Mouse (Mus musculus) CD4-positive, CD25-positive, alpha-beta regulatory T cell, adult 4 months (primary cell): ENCODE results near the gene C87436. TPM values are rescaled to one million over a fixed set of nuclear protein-coding genes. Genes with fewer than 3 reads are reported as not detected.

Source experiments
- ATAC-seq: one replicate; pipeline ENCODE4 v1.8.0; 2017
- polyA plus RNA-seq, 2 experiments: library from polyadenylated mRNA; unstranded; fragments of 100-300 nt; shearing (Covaris generic); gene quantifications; one replicate each; pipeline ENCODE4 v1.2.1; 2017

The C87436 gene
- 10 to 100 TPM; 41.0 to 43.8 TPM for polyA plus RNA-seq

DNA sequence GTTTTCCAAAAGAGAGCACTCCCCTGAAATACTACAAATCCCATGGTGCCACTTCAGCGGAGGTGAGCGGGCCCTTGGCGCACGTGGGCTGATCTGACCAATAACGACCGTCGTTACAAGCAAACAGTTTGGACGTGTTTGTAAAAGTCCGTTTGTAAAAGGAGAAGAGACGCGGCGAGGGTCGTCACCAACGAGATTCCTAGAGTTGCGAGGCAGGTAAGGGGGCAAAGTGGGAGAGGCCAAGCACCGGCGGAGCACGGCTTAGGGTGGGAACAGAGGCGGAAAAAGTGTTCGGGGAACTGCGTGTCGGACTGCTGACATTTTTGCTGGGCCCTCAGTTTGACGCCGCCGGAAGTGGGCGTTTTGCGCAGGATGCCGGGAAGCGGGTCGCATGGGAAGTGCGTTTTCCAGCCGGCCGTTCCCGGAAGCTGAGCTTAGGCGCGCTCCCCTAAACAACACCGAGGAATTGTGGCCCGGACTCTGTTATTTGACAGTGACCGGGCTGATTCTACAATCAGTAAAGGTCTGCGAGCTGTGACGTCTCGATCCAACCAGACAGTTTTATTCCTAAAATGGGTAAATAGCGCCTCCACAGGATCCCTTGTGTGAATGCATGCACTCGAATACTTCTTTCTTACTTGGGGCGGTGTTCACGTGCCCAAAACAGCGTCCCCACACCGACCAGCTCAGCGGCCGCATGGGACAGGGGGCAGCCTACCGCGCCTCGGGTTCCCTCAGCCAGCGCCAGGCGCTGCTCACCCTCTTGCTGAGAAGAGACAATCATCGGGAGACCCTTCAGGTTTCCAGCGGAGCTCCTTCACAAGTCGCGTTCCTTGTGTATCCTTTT is at the start of gene C87436:
C87436 (plus strand) TSS at position 103 of the 847 bp plus-strand sequence.
- peak; percentile 89 for ATAC-seq

DNA sequence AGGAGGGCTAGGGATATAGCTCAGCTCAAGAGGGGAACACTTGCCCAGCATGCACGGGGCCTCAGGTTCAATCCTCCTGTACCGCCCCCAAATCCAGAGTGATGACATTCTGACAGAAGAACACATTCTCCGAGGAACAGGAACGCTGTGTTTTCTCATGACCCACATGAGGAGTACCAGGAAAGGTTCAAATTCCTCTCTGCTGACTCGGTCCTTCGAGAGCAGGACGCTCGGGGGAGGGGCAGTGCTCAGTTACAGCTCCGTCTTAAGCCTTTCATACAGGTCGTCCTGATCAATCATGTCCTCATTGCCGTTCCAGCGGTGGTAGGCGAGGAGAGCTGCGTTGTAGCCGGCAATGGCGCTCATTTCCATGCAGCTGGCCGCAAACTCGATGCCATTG is 49.7 kb upstream of the C87436 start:
- ATAC-seq: no peak

DNA sequence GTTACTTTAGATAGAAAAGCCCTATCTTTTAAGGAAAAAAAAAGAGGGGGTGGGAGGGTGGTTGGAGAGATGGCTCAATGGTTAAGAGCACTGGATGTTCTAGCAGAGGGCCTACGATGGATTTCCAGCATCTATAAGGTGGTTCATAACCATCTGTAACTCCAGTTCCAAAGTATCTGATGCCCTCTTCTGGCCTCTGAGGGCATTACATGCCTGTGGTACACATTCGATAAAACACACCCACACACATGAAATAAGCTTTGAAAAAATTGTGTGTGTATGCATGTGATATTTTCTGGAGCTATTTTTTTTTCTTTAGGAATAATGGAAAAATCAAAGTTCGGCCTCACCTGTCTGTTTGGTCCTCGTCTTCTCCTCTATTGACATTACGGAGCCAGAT is 46.8 kb upstream of the C87436 start:
- no peak for ATAC-seq

DNA sequence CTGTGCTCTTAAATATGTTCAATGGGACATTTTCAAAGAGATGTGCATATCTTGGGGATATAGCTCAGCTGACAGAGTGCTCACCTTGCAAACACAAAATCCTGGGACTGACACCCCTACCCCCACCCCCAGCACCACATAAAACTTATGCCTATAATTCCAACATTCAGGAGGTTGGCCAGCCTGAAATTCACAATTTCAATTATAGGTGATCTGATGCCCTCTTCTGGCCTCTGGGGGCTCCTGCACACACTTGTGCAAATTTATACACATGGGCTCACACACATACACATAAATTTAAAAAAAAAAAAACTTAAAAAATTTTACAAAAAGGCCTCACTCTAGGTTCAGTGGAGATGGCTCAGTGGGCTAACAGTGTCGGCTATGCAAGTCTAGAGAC is 45.0 kb upstream of the C87436 start:
- ATAC-seq: no peak

DNA sequence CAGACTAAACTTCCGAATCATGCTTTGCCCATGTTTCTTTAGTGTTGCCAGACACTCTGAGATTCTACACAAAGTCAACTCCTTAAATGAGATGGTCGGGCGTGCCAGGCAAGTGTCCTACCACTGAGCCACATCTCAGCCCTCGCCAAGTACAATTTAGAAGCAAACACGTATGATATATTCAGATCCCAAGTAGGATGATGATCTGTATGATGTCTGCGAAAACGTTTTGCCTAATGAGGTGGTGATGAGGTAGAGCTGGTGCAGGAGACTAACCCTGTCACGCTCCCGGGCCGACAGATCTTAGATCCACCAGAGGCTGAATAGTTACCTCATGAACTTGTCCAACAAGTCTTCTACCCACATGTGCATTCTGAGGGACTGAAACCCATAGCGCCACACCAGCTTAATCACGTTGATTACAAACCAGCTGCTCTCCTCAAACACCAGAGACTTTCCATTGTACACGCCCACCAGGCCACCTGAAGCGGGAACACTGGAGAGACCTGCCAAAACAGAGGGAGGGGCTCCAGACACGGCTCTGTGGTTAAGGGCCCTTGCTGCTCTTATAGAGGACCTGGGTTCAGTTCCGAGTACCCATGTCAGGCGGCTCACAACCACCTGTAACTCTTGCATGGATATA is 44.0 kb upstream of the C87436 start:
- ATAC-seq: no peak

DNA sequence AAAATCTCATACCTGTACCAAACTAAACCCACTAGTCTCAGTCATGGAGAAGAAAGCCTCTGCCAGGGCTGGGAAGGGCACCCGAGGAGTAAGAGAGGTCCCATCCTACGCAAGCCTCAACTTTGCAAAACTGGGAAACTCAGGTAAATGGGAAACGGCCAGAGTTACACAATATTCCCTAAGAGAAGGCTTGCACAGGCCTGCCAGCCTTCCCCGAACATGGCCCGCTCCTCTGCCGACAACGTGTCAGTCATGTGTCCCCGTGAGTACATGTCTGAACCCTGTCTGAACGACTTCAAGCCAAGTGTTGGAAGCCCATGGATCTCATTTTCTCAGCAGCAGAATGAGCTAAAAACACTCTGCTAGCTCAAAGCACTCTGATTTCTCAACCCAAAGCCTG is 43.2 kb upstream of the C87436 start:
- ATAC-seq: no peak

DNA sequence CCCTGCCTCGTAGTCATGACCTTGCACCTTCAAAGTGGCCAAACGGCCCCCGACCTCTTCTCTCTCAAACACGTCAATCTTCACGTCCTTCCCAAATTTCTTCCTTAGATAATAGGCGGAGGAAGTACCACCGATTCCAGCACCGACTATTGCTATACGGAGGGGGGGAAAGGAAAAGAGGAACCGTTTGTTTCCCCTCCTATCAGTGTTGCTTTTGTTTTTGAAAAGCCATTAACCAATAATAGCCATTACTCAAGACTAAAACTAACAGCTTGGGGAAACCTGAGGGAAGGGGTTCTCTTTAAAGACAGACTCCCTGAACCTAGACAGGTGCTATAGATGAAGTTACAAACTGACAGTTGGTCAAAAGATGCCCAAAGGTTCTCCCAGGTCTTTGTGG is 42.2 kb upstream of the C87436 start:
- no peak for ATAC-seq

DNA sequence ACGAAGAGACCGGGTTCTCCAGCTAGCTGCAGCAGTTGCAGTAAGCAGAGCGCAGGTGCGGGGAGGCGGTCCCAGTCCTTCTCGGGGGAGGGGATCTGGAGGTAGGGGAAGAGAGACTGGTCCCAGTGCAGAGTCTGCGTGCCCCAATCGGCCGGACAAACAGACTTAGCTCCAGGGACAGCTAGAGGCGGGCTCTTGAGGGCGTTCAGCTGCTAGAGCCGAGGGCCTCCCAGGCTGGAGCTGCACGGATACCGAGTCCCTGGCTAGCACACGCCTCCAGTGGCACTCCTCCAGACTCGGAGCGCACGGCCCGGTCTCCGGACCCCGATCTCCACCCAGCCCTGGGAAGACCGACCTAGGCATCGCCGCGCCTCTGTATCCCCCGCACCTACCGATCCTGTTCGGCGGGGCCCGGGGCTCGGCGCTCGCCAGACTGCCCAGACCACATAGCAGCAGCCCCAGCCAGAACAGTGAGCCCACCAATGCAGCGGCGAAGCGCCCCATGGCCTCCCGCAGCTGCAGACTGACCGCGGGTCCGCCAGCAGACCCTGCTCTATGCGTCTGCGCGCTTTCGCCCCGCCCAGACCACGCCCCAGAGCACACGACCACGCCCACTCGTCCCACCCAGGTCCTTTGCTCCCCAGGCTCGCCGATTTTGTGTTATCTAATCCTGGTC is 41.5 kb upstream of the C87436 start, which contains the start of gene Pcyox1:
Pcyox1 (minus strand) TSS at position 574 of the 676 bp plus-strand sequence.
- ATAC-seq: peak; percentile 77

DNA sequence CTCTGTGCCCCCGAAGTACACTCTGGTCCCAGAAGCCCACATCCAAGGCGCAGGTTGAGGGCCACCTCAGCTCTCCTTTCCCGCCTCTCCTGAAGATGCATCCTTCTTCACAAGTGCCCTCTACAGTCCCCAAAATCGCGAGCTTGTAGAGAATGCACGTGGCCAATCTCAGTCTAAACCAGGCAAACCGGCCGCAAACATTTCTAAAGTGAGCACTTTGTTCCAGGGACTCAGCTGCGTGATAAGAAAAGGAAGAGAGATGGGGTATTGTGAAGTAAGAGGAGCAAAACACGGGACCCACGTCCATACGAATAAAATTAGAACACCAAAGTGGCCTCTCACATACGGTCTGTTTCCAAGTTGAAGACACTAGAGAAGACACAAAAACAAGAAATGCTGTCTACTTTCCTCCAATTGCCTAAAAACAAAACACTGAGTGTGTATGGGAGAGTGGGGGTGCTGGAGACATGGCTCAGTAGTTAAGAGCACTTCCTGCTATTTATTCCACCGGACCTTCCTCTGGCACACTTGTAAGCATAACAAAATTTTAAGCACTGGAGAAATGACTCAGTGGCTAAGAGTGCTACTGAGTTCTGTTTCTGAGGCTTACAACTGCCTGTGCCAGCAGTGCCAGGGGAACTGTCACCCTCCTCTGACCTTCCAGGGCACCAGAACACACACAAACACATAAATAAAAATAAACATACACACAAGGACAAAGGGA is 40.8 kb upstream of the C87436 start:
- peak; percentile 20 for ATAC-seq

DNA sequence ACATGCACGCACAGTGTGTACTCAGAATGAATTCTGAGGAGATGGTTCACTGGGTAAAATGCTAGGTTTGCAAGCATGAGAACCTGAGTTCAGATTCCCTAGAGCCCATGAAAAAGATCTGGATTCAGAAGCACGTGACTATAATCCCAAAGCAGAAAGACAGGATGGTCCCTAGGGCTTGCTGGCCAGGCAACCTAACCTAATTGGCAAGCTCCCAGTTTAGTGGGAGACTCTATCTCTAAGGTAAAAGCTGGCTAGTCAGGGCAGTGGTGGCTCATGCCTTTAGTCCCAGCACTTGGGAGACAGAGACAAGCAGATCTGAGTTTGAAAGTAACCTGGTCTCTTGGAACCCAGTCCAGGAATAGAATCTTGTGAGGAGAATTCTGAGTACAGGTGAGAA is 39.2 kb upstream of the C87436 start:
- ATAC-seq: no peak

DNA sequence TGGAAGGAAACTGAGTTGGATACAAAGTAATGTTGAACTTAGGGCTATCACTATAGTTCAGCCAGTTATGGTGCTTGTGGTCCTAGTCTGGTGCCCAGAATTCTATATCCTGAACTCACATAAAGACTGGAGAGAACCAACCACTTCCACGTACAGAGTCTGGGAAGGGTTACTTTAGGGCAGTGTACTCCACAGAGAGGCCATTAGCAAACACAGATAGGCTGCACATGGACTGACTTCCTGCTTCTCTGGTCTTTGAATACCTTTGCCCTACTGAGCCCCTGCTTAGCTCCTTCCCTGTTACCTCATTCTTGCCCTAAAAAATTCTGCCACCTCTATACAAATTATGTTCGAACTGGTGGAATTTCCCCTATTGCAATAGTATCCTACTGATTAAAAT is 38.2 kb upstream of the C87436 start:
- ATAC-seq: no peak

DNA sequence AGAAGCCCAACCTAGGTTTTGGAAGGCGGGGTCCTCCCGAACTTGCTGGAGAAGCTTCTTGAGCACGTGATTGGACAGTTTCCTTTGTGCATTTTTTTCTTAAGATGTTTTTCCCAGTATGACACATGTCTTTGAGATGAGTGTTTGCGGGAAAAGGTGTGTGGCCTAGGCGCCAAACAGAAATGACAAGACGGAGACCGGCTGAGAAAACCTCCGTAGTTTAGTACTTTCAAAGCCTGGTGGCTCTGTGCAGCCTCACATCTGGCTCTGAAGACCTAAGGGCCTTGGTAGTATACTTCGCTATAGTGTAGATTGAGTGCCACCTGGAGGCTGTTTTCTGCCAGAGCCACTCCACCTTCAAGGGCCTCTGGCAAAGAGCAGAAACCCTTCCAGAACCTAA is 37.2 kb upstream of the C87436 start:
- ATAC-seq: peak; percentile 66

DNA sequence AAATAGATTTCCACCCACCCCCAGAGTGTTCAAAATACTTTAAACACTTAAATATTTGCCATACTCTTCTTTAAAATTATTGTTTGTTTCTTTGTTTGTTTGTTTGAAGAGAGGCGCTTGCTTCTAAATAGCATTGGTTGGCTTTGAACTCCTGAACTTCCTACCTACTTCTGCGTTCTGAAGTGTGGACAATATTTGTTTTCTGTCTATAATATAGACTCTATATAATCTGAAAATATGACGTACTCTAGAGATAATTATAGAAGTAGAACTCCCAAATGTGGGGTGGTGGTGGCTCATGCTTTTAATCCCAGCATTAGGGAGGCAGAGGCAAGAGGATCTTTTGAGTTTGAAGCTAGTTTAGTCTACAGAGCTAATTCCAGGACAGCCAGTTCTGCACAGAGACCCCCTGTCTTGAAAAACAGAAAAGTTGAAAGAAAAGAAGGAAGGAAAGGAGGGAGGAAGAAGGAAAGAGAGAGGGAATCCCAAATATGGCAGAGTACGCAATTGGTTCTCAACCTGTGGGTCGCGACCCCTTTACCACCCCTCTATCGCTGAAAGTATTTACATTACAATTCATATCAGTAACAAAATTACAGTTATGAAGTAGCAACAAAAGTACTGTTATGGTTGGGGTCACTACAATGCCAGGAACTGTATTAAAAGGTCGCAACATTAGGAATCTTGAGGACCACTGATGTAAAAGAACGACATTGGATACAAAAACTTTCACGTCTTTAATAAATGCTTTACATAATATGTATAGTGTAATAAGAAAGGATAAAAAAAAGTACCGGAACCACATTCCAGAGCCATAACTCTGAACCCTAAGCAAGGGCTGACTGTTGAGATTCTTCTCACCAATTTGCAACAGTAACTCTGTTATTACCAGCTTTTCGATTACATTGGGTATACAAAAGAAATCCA is 35.2 kb upstream of the C87436 start:
- ATAC-seq: no peak

DNA sequence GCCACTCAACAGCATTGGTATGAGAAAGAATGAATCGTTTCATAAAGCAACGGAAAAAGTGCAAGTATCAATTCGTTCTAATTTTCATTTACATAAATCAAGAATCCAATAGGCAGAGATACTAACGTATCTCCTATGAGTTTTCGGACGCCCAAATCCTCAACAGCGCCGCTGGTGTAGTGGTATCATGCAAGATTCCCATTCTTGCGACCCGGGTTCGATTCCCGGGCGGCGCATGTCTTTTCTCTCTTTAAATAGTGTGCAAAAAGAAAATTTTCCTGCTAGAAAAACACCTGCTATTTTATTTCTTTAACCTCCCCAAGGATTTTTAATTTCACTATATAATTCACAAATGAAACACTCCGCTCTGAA is 34.5 kb upstream of the C87436 start:
- peak; percentile 44 for ATAC-seq

DNA sequence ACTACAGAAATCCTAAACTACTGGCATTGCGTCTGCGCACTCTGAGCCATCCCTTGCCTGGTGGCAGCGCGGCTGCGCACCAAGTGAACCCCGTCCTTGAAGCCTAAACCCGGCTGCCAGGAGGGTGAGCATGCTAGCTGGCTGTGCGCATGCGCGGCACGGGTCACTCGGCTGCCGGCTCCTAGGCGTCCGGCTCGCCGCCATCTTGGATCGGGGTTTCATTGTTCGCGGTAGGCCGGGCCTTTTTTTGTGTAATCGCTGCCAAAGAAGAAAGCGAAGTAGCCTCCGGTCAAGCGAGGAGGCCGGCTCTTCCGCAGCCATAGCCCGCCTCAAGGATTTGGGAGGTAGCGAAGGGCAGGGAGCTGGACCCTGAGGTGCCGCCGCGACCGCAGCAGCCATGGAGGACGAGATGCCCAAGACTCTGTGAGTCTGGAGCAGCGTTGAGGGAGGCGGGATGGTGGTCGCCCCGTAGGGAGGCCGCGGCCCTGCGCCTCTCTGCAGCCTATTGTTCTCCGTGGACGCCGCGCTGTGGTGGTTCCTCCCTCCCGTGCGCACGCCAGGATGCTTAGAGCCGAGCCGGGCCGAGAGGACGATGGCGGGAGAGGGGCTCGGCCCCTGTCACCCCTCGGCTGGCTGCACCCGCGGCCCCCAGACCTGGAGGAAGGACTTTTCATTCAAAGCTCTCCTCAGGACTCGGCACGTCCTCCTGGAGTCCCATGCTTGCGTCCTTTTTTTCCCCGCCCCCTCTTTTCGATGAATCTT is 33.9 kb upstream of the C87436 start, which contains the start of gene Tia1:
Tia1 (plus strand) TSS at position 120 of the 762 bp plus-strand sequence.
- peak; percentile 85 for ATAC-seq

DNA sequence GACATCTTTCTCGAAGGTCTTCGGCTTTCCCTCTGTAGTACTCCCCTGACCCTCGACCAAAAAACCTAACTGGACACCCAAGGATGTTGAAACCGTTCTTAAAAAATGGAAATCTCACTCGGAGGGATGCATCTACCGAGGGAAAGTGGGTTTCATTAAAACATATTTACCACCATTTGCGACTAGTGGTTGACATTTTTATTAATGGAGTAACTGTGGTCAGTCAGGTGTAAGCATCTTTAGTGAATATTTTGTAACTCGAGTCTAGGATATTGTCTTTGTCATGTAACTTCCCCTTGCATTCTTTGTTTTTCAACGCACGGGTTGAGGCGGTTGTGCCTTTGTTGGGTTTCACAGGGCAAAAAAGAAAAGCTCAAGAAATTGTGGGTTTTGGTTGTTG is 33.2 kb upstream of the C87436 start:
- ATAC-seq: no peak

DNA sequence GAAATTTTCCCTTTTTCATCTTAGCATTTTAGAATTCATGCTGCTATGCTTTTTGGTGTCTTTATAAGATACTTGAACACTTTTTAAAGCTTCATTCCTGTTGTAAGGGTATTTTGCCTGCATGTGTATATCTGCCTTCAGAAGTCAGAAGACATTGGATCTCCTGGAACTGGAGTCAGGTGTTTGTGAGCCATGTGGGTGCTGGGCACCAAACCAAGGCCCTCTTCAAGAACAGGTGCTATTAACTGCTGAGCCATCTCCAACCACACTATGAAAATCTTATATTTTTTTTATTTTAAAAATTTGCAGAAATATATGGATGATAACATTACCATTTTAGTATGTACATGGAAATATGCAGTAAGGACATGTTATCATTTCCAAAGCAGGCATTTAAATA is 31.9 kb upstream of the C87436 start:
- no peak for ATAC-seq

DNA sequence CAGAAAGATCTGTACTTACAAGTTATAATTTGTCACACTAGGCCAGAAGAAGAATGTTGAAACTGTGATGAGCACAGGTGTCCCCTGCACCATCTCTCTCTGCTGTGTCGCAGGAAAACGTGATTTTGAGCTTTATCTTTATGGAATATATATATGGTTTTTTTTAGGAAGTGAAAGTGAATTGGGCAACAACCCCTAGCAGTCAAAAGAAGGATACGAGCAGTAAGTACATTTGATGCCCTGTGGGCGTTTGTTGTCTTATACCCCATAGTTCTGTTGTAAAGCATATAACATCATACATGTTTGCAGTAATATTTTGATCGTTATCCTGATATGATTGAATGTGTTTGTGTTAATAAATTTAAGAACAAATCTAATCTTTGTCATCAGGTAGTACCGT is 19.5 kb upstream of the C87436 start:
- ATAC-seq: no peak

DNA sequence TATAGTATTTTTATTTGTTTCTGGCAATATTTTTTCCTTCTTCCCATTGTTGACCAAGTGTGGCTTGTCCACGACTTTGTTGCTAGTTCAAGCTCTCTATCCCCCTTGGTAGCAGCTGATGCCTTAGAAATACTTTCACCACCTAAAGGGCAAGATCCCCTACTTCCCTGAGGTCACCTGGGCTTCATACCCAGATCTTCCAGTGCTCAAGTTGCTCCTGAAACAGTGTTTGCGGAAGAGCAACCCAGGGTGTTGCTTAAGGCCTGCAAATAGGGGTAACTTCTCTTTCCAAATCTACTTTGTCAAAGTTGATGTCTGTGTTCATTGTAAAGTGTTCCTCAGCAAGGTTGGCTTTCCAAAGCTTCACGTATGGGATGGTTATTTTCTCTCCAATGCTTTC is 18.9 kb upstream of the C87436 start:
- ATAC-seq: no peak

DNA sequence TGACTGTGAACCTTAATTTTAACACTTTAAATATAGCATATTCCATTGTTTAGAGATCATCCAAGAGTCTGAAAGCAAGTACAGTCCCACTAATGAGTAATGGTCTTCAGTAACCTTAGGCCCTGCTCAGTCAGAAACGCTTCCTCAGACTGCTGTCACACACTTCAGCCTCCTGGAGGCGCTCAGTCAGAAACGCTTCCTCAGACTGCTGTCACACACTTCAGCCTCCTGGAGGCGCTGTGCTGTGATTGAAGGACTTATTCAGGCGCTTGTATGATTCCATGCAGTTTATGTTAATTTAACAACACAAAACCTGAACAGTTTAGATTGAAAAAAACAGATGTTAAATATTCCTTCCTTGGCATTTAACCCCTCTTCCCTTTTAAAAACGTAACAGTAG is 17.7 kb upstream of the C87436 start:
- peak; percentile 60 for ATAC-seq

DNA sequence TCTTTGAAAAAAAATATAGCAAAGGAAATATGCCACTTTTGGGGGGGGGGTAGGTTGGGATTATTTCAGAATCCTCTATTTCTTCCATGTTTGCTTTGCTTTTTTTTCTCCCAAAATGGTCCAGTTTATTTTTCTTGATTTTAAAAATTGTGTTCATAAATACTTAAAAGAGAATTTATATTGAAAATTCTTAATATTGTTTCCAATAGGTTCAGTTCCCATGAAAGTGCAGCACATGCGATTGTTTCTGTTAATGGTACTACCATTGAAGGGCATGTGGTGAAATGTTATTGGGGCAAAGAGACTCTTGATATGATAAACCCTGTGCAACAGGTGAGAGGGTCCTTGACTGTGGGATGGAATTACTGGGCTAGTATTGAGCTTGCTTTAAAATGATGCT is 11.8 kb upstream of the C87436 start, which contains the start of gene Gm44790:
Gm44790 (plus strand) TSS at position 301 of the 400 bp plus-strand sequence.
- no peak for ATAC-seq
